16 mouse cellular contexts compared by ENCODE assay signal in genomic region chr4:65694011-65694410, GRCm38 (mm10).
DNase-seq lines count a peak whose midpoint lies in the region; ATAC-seq lines count a peak whose summit lies in the region.
"Had no signal": no experiment of that assay in that cellular context is flagged by ENCODE, and none has a peak within 500 bp of the region (broad histone marks: within the 10 kb centered on the region; RNA-seq: fewer than 3 reads in every experiment).

No protein-coding gene starts in this region.

- H3K9ac ChIP-seq in liver, embryonic 12.5 days, result no peak overlapping the region
- H3K9ac ChIP-seq: embryonic facial prominence, embryonic 12.5 days; forebrain, embryonic 15.5 days; heart, embryonic 12.5 days; hindbrain, embryonic 14.5 days; intestine, embryonic 15.5 days had no signal

- no peaks in the 10 kb centered on the region for H3K4me1 ChIP-seq in liver, embryonic 12.5 days
- H3K4me1 ChIP-seq: embryonic facial prominence, embryonic 12.5 days; forebrain, embryonic 15.5 days; heart, embryonic 12.5 days; hindbrain, embryonic 10.5 days; intestine, embryonic 15.5 days had no signal

- H3K4me3 ChIP-seq in liver, embryonic 12.5 days, result no peak overlapping the region
- H3K4me3 ChIP-seq: embryonic facial prominence, embryonic 12.5 days; forebrain, embryonic 15.5 days; heart, embryonic 12.5 days; hindbrain, embryonic 10.5 days; intestine, embryonic 15.5 days had no signal

- no peak overlapping the region for H3K4me2 ChIP-seq in liver, embryonic 12.5 days
- H3K4me2 ChIP-seq: embryonic facial prominence, embryonic 12.5 days; forebrain, embryonic 15.5 days; heart, embryonic 12.5 days; hindbrain, embryonic 14.5 days; intestine, embryonic 15.5 days had no signal

- peak; percentile 25 for DNase-seq in retina, postnatal 1 day
- DNase-seq in retina, embryonic 14.5 days (ENCODE audit: low spot score), result no peak
- DNase-seq in cerebellum, adult 11-12 months, result peak; percentile 64
- peak; percentile 44 for DNase-seq in cerebellum, adult 8-10 months
- DNase-seq in cerebellum, postnatal 36 days, result peak; percentile 30 to 46
- DNase-seq in spleen, postnatal 4 days (ENCODE audit: low spot score in 2 of 2), result no peak
- DNase-seq: adrenal gland, adult 8-10 months; gastrocnemius, postnatal 10 days; kidney, adult 18-20 months had no signal

- H3K36me3 ChIP-seq in liver, embryonic 12.5 days, result no peaks in the 10 kb centered on the region
- H3K36me3 ChIP-seq: embryonic facial prominence, embryonic 12.5 days; forebrain, embryonic 15.5 days; heart, embryonic 12.5 days; hindbrain, embryonic 10.5 days; intestine, embryonic 15.5 days had no signal

- no peak overlapping the region for H3K27ac ChIP-seq in liver, embryonic 12.5 days
- H3K27ac ChIP-seq: embryonic facial prominence, embryonic 12.5 days; forebrain, embryonic 15.5 days; hindbrain, embryonic 10.5 days; hindbrain, embryonic 14.5 days; intestine, embryonic 15.5 days had no signal

- H3K9me3 ChIP-seq in liver, embryonic 12.5 days (replicated peaks), result no peaks in the 10 kb centered on the region
- H3K9me3 ChIP-seq: embryonic facial prominence, embryonic 12.5 days; forebrain, embryonic 15.5 days; heart, embryonic 12.5 days; hindbrain, embryonic 10.5 days; intestine, embryonic 15.5 days had no signal

- 66% methylated on average over 5 of the region's 5 CpGs for WGBS in liver, embryonic 12.5 days (ENCODE audit: insufficient replicate concordance)

- ATAC-seq in liver, embryonic 12.5 days, result no peak
- ATAC-seq: forebrain, embryonic 15.5 days; intestine, embryonic 15.5 days had no signal

- H3K27me3 ChIP-seq in liver, embryonic 12.5 days (replicated peaks), result no peaks in the 10 kb centered on the region
- H3K27me3 ChIP-seq: embryonic facial prominence, embryonic 12.5 days; forebrain, embryonic 15.5 days; heart, embryonic 12.5 days; intestine, embryonic 15.5 days had no signal

Comparison
In these comparisons a context has a peak if more than half of its experiments do, and no peak if none do; other contexts are left out.
1. DNase-seq: peak in retina, postnatal 1 day (single experiment), cerebellum, adult 11-12 months (single experiment), cerebellum, adult 8-10 months (single experiment) and cerebellum, postnatal 36 days (2 of 2); none in retina, embryonic 14.5 days (single experiment) and spleen, postnatal 4 days (0 of 2).